Mouse (Mus musculus): ENCODE data around the gene Slc7a14. TPM values are rescaled to one million over a fixed set of nuclear protein-coding genes. Genes with fewer than 3 reads are reported as not detected.

Slc7a14 gene
- polyA plus RNA-seq, 1 experiment from 2014 or later = 0.44 TPM

DNA sequence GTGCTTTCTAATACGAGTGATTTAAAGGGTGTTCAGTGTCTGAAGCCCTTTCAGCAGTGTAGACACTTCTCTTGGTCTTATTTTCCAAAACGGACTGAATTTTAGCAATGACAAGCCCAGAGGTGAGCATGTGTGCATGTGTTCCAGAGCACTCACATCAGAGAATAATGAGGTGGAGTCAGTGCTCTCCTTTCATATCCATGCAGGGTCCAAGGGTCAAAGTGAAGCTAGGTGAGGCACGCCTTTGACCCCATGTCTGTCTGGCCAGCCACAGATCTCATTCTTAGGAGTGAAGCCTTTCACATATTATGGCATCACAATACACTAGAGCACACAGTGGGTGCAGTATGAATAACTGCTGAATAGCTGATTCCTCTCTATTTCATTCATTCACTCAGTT is 105.0 kb downstream of the Slc7a14 start:
- no peak overlapping the region for H3K4me2 ChIP-seq
- H3K9me3 ChIP-seq (ENCODE audit: control insufficient read depth, low read length) = no peaks in the 10 kb centered on the region
- peaks cover 4% of the 10 kb centered on the region; the same call in 1 of the 2 replicates for H3K4me1 ChIP-seq (ENCODE audit: control insufficient read depth, insufficient read depth, low read length)
- no peaks in the 10 kb centered on the region for H3K36me3 ChIP-seq (ENCODE audit: control insufficient read depth, insufficient read depth, low read length)
- WGBS = 80% methylated on average over 3 of the region's 3 CpGs
- H3K4me3 ChIP-seq (ENCODE audit: low read depth, low read length) = no peak overlapping the region
- no peak for ATAC-seq (ENCODE audit: low FRiP score)
- H3K27me3 ChIP-seq (ENCODE audit: control insufficient read depth, insufficient read depth, low read length) = no peaks in the 10 kb centered on the region
- DNase-seq (ENCODE audit: low spot score, missing footprints) = no peak
- H3K9ac ChIP-seq (ENCODE audit: low read length) = no peak overlapping the region
- H3K27ac ChIP-seq (ENCODE audit: low read depth, low read length) = no peak overlapping the region

DNA sequence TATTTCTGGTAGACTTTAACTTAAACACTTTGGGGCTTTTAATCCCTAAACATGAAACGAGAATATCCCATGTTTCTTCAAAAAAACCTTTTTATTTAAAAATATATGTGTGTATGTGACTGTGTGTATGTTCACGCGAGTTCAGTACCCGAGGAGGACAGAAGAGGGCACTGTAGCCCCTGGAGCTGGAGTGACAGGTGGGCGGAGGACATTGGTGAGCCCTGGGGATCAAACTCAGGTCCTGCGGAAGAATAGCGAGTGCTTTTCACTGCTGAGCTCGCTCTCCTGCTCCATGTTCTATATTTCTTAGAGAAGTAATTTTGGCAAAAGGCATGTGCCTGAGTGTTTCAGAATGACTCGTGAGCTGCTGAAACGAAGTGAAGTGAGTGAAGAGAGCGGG is 106.2 kb downstream of the Slc7a14 start:
- 92% methylated on average over 11 of the region's 11 CpGs for WGBS

DNA sequence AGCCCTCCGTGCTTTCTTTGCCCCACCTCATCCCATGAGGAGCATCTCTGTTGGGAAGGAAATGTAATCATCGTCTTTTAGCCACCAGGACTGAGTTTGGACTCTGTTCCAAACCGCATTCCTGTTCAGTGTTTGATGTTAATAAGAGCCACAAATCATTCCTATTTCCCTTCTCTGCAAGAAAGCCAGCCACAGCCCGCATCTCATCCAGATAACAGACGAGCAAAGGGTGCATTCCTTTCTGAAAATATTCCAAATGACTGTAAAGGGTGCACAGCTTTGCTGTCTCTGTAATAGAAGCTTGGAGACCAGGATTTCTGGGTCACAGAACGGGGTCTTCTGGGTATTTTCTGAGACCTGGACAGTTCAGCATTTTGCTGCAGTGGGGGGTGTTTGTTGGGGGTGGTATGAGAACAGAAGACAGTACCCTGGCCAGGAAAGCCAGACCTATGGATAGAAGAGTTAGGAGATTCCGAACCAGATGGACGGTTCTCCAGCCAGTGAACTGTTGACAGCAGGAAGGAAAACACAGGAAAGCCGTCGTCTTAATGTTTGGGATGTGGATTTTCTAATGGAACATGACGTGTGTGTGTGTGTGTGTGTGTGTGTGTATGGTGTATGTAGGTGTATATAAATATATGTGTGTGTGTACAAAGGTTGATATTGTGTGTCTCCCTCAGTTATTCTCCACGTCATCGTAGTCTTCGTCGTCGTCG is 110.9 kb downstream of the Slc7a14 start:
- ATAC-seq (ENCODE audit: low FRiP score) = no peak
- H3K4me3 ChIP-seq (ENCODE audit: low read depth, low read length) = no peak overlapping the region
- no peaks in the 10 kb centered on the region for H3K27me3 ChIP-seq (ENCODE audit: control insufficient read depth, insufficient read depth, low read length)
- H3K4me1 ChIP-seq (ENCODE audit: control insufficient read depth, insufficient read depth, low read length) = no peaks in the 10 kb centered on the region
- no peak overlapping the region for H3K27ac ChIP-seq (ENCODE audit: low read depth, low read length)
- H3K36me3 ChIP-seq (ENCODE audit: control insufficient read depth, insufficient read depth, low read length) = no peaks in the 10 kb centered on the region
- H3K4me2 ChIP-seq = no peak overlapping the region
- peak; percentile 81 for DNase-seq (ENCODE audit: low spot score, missing footprints)
- no peak overlapping the region for H3K9ac ChIP-seq (ENCODE audit: low read length)
- no peaks in the 10 kb centered on the region for H3K9me3 ChIP-seq (ENCODE audit: control insufficient read depth, low read length)
- WGBS = 89% methylated on average over 17 of the region's 17 CpGs

More for the DNA sequence above, 106.2 kb downstream of the Slc7a14 start:
- Histone ChIP-seq H3K9me3 (ENCODE audit: control insufficient read depth, low read length) (no peaks in the 10 kb centered on the region), H3K9ac (ENCODE audit: low read length) (no peak overlapping the region), H3K4me3 (ENCODE audit: low read depth, low read length) (no peak overlapping the region), H3K36me3 (ENCODE audit: control insufficient read depth, insufficient read depth, low read length) (no peaks in the 10 kb centered on the region), H3K27me3 (ENCODE audit: control insufficient read depth, insufficient read depth, low read length) (no peaks in the 10 kb centered on the region), H3K4me2 (no peak overlapping the region), H3K27ac (ENCODE audit: low read depth, low read length) (no peak overlapping the region), H3K4me1 (ENCODE audit: control insufficient read depth, insufficient read depth, low read length) (peaks cover 3% of the 10 kb centered on the region; the same call in 1 of the 2 replicates)
- DNase-seq (ENCODE audit: low spot score, missing footprints) = peak; percentile 81
- ATAC-seq (ENCODE audit: low FRiP score) = no peak

DNA sequence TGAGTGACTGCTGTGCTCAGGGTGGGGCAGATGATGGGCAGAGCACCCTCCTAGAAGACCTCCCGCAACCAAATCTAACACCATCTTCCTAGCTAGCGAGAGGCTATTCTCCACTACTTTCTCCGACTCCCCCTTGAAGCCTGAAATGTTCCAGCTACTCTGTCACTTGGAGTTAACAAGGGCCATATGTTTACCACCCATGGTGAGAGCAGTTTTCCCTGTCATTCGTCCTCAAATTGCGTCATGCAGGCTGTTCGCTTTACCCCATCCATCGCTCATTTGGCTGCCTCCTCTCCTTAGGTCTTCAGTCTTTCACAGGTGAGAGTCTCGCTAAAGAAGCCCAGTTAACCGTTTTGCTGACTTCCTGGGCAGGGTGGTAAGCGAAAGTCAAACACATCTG is 118.8 kb downstream of the Slc7a14 start:
- H3K4me1 ChIP-seq (ENCODE audit: control insufficient read depth, insufficient read depth, low read length) = no peaks in the 10 kb centered on the region
- ATAC-seq (ENCODE audit: low FRiP score) (no peak), DNase-seq (ENCODE audit: low spot score, missing footprints) (no peak)
- H3K9ac ChIP-seq (ENCODE audit: low read length) = no peak overlapping the region
- H3K27me3 ChIP-seq (ENCODE audit: control insufficient read depth, insufficient read depth, low read length) = no peaks in the 10 kb centered on the region
- no peaks in the 10 kb centered on the region for H3K9me3 ChIP-seq (ENCODE audit: control insufficient read depth, low read length)
- H3K27ac ChIP-seq (ENCODE audit: low read depth, low read length) = no peak overlapping the region
- 88% methylated on average over 10 of the region's 10 CpGs for WGBS
- H3K4me3 ChIP-seq (ENCODE audit: low read depth, low read length) = no peak overlapping the region
- H3K4me2 ChIP-seq = no peak overlapping the region
- no peaks in the 10 kb centered on the region for H3K36me3 ChIP-seq (ENCODE audit: control insufficient read depth, insufficient read depth, low read length)

DNA sequence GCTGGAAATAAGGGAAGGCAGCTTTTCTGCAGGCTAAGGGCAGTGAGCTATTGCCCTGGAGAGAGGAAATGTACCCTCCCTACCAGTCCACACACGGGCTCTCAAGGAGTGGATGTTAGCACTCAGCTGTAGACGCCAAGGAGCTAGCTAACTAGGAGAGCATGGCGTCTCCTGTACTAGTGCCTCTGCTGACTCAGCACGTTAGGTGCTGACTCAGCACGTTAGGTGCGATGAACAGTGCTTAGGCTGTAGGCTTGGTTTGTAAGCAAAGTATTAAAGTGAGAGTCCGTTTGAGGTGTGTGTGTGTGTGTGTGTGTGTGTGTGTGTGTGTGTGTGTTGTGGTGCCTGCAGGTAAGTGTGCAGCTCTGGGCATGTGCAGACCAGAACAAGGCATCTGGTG is 119.8 kb downstream of the Slc7a14 start:
- no peak for ATAC-seq (ENCODE audit: low FRiP score)

DNA sequence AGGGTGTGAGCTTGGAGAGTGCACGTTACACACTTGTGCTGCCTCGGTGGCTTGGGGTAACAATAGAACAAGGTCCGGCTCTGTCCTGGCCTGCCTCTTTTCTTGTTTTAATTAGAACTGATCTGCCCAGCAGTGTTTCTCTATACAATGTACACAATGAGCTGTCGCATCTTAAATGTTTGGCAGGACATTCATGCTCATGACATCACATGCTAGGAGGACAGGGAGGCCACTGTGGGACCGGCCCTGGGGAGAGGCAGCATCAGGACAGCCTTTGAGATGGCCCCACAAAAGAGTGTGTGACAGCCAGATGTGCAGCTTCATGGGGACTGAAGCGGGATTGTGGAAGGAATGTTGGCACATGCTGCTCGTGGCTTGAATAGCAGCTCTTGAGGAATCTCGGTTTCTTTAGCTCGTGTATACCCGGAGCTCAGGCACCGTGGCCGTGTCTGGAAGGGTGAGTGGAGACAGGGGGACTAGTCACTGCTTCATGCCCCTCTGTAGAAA is 143.8 kb downstream of the Slc7a14 start:
- 38% methylated on average over 12 of the region's 12 CpGs for WGBS
- no peak overlapping the region for H3K27ac ChIP-seq (ENCODE audit: low read depth, low read length)
- no peak overlapping the region for H3K4me3 ChIP-seq (ENCODE audit: low read depth, low read length)
- no peak overlapping the region for H3K4me2 ChIP-seq
- ATAC-seq (ENCODE audit: low FRiP score) (peak; percentile 67), DNase-seq (ENCODE audit: low spot score, missing footprints) (no peak)
- H3K36me3 ChIP-seq (ENCODE audit: control insufficient read depth, insufficient read depth, low read length) = no peaks in the 10 kb centered on the region
- peaks cover 6% of the 10 kb centered on the region; the same call in 1 of the 2 replicates for H3K4me1 ChIP-seq (ENCODE audit: control insufficient read depth, insufficient read depth, low read length)
- no peak overlapping the region for H3K9ac ChIP-seq (ENCODE audit: low read length)
- no peaks in the 10 kb centered on the region for H3K9me3 ChIP-seq (ENCODE audit: control insufficient read depth, low read length)
- no peaks in the 10 kb centered on the region for H3K27me3 ChIP-seq (ENCODE audit: control insufficient read depth, insufficient read depth, low read length)

More for the DNA sequence above, 119.8 kb downstream of the Slc7a14 start:
- Histone ChIP-seq H3K4me1 (ENCODE audit: control insufficient read depth, insufficient read depth, low read length) (no peaks in the 10 kb centered on the region), H3K4me2 (no peak overlapping the region), H3K27ac (ENCODE audit: low read depth, low read length) (no peak overlapping the region), H3K9me3 (ENCODE audit: control insufficient read depth, low read length) (no peaks in the 10 kb centered on the region), H3K4me3 (ENCODE audit: low read depth, low read length) (no peak overlapping the region), H3K36me3 (ENCODE audit: control insufficient read depth, insufficient read depth, low read length) (no peaks in the 10 kb centered on the region), H3K9ac (ENCODE audit: low read length) (no peak overlapping the region), H3K27me3 (ENCODE audit: control insufficient read depth, insufficient read depth, low read length) (no peaks in the 10 kb centered on the region)
- DNase-seq (ENCODE audit: low spot score, missing footprints) = no peak
- 89% methylated on average over 7 of the region's 7 CpGs for WGBS

DNA sequence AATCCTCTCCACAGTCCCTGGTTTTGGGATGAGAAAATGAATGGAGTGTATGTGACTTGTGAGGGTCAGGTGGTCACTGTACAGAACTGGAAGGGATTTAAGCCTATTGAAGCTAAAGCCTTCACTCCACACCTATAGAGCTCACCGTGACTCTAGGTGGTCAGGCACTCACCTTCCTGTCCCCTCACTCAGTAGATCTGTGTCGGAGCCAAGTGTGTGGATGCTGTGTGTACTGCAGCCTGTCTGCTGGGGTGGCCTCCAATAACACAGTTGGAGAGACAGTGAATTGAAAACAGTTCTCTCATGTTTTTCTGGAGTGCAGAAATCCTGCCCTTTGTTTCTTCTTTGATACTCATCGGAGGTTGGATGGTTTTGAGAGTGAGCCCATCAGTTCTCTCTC is 144.4 kb downstream of the Slc7a14 start:
- no peak overlapping the region for H3K27ac ChIP-seq (ENCODE audit: low read depth, low read length)

DNA sequence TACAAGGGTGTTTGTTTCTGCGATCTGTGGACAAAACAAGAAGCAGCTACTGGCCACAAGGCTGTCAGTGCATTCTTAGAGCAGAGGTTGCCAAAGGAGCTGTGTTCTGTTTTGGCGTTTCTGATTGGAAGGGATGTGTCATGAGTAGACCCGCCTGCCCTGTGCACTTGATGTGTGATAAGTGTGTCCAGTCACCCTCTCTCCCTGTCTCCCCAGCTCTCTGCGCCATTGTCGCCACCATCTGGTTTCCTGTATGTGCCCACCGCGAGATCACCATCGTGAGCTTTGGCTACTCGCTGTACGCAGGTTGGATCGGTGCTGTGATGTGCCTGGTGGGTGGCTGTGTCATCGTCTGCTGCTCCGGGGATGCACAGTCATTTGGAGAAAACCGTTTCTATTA is 147.3 kb downstream of the Slc7a14 start:
- H3K9ac ChIP-seq (ENCODE audit: low read length) = no peak overlapping the region
- no peaks in the 10 kb centered on the region for H3K9me3 ChIP-seq (ENCODE audit: control insufficient read depth, low read length)
- H3K27me3 ChIP-seq (ENCODE audit: control insufficient read depth, insufficient read depth, low read length) = no peaks in the 10 kb centered on the region
- H3K27ac ChIP-seq (ENCODE audit: low read depth, low read length) = no peak overlapping the region
- no peak overlapping the region for H3K4me2 ChIP-seq
- peaks cover 6% of the 10 kb centered on the region; the same call in 1 of the 2 replicates for H3K4me1 ChIP-seq (ENCODE audit: control insufficient read depth, insufficient read depth, low read length)
- DNase-seq (ENCODE audit: low spot score, missing footprints) (no peak), ATAC-seq (ENCODE audit: low FRiP score) (no peak)
- H3K4me3 ChIP-seq (ENCODE audit: low read depth, low read length) = no peak overlapping the region
- no peaks in the 10 kb centered on the region for H3K36me3 ChIP-seq (ENCODE audit: control insufficient read depth, insufficient read depth, low read length)
- 94% methylated on average over 14 of the region's 14 CpGs for WGBS

More for the DNA sequence above, 144.4 kb downstream of the Slc7a14 start:
- H3K27me3 ChIP-seq (ENCODE audit: control insufficient read depth, insufficient read depth, low read length) = no peaks in the 10 kb centered on the region
- H3K4me2 ChIP-seq = no peak overlapping the region
- H3K9me3 ChIP-seq (ENCODE audit: control insufficient read depth, low read length) = no peaks in the 10 kb centered on the region
- ATAC-seq (ENCODE audit: low FRiP score) (0 out of 2 replicates have a peak, but pooled peaks have one; percentile 36), DNase-seq (ENCODE audit: low spot score, missing footprints) (no peak)
- no peak overlapping the region for H3K9ac ChIP-seq (ENCODE audit: low read length)
- H3K36me3 ChIP-seq (ENCODE audit: control insufficient read depth, insufficient read depth, low read length) = no peaks in the 10 kb centered on the region
- 63% methylated on average over 3 of the region's 3 CpGs for WGBS
- peaks cover 6% of the 10 kb centered on the region; the same call in 1 of the 2 replicates for H3K4me1 ChIP-seq (ENCODE audit: control insufficient read depth, insufficient read depth, low read length)
- H3K4me3 ChIP-seq (ENCODE audit: low read depth, low read length) = no peak overlapping the region

GRCm38 (mm10) chr3:31161336-31161735 is 148.8 kb downstream of the Slc7a14 start:
- H3K9me3 ChIP-seq (ENCODE audit: control insufficient read depth, low read length) = no peaks in the 10 kb centered on the region
- no peak overlapping the region for H3K4me2 ChIP-seq
- DNase-seq (ENCODE audit: low spot score, missing footprints) (no peak), ATAC-seq (ENCODE audit: low FRiP score) (no peak)
- WGBS = 22% methylated on average over 6 of the region's 6 CpGs
- no peak overlapping the region for H3K4me3 ChIP-seq (ENCODE audit: low read depth, low read length)
- no peaks in the 10 kb centered on the region for H3K27me3 ChIP-seq (ENCODE audit: control insufficient read depth, insufficient read depth, low read length)
- peaks cover 3% of the 10 kb centered on the region; the same call in 1 of the 2 replicates for H3K4me1 ChIP-seq (ENCODE audit: control insufficient read depth, insufficient read depth, low read length)
- no peak overlapping the region for H3K27ac ChIP-seq (ENCODE audit: low read depth, low read length)
- H3K36me3 ChIP-seq (ENCODE audit: control insufficient read depth, insufficient read depth, low read length) = no peaks in the 10 kb centered on the region
- no peak overlapping the region for H3K9ac ChIP-seq (ENCODE audit: low read length)
